Mouse (Mus musculus) hindbrain, embryonic 13.5 days (tissue): ENCODE results near the gene Anp32e. TPM values are rescaled to one million over a fixed set of nuclear protein-coding genes. Genes with fewer than 3 reads are reported as not detected.
"Not testable (repeated sequence)": the region's sequence is repeated elsewhere in the genome, so short reads cannot be mapped to it uniquely, and the experiment has no call there.

Experiments used
- ATAC-seq: fragments of 200-750 bp; cut with Nextera tagmentation; 2 replicates; pipeline ENCODE4 v1.8.0; 2017; ENCODE audit warnings: moderate TSS enrichment; ENCODE audit not compliant: low FRiP score
- H3K27ac ChIP-seq: fragments of 300-500 bp; sonication (generic); 2 replicates; pipeline ENCODE4 v1.5.1; 2015; ENCODE audit warnings: inconsistent platforms, mild to moderate bottlenecking, moderate library complexity
- H3K27me3 ChIP-seq: fragments of 300-500 bp; sonication (generic); 2 replicates; pipeline ENCODE4 v1.6.1; 2015; ENCODE audit warnings: mild to moderate bottlenecking, inconsistent platforms
- H3K36me3 ChIP-seq: fragments of 300-500 bp; sonication (generic); 2 replicates; pipeline ENCODE4 v1.6.1; 2015; ENCODE audit warnings: mild to moderate bottlenecking, inconsistent platforms
- H3K4me1 ChIP-seq: fragments of 300-500 bp; sonication (generic); replicated peaks from 2 replicates; pipeline ENCODE4 v1.6.1; 2015; ENCODE audit warnings: inconsistent platforms
- H3K4me2 ChIP-seq: fragments of 300-500 bp; sonication (generic); 2 replicates; pipeline ENCODE4 v1.6.1; 2015; ENCODE audit warnings: inconsistent platforms, mild to moderate bottlenecking, moderate library complexity
- H3K4me3 ChIP-seq: fragments of 300-500 bp; sonication (generic); 2 replicates; pipeline ENCODE4 v1.5.1; 2015; ENCODE audit warnings: mild to moderate bottlenecking, inconsistent platforms
- H3K9ac ChIP-seq: fragments of 300-500 bp; sonication (generic); 2 replicates; pipeline ENCODE4 v1.6.1; 2015; ENCODE audit warnings: mild to moderate bottlenecking, inconsistent platforms
- H3K9me3 ChIP-seq: fragments of 300-500 bp; sonication (generic); 2 replicates; pipeline ENCODE4 v1.6.1; 2016; ENCODE audit warnings: inconsistent platforms
- WGBS: fragments of 180-500 bp; shearing (Covaris S2); methylation state at CpG from one replicate; pipeline ENCODE4 v1.1.7; 2015; 5-methylcytosine and 5-hydroxymethylcytosine counted together
- polyA plus RNA-seq: library from polyadenylated mRNA; unstranded; fragments of >200 nt; fragmentation: Nextera tagmentation; extraction: Ambion mirVana; gene quantifications from 2 replicates; pipeline ENCODE4 v1.2.1, GENCODE M21; 2015

Anp32e gene
- polyA plus RNA-seq, 1 experiment from 2014 or later: 167 TPM

GRCm38 (mm10) chr3:95950763-95951551 lies 21.9 kb downstream of the Anp32e start:
- ATAC-seq: peak; percentile 97
- no peaks in the 10 kb centered on the region for H3K27me3 ChIP-seq
- 1% methylated on average over 49 of the region's 49 CpGs for WGBS
- peaks cover 1% of the 10 kb centered on the region for H3K36me3 ChIP-seq
- peaks cover 13% of the 10 kb centered on the region; the same call in 1 of the 2 replicates for H3K4me1 ChIP-seq
- H3K4me2 ChIP-seq: peak overlapping the region; percentile 68
- H3K9me3 ChIP-seq: no peaks in the 10 kb centered on the region
- peak overlapping the region; percentile 48 for H3K4me3 ChIP-seq
- peak overlapping the region; percentile 72 for H3K9ac ChIP-seq
- peak overlapping the region; percentile 99 for H3K27ac ChIP-seq

- H3K4me2 ChIP-seq: peak overlapping the region; percentile 68
- 74% methylated on average over 12 of the region's 12 CpGs for WGBS
- peak; percentile 25 for ATAC-seq
- peak overlapping the region; percentile 99 for H3K27ac ChIP-seq
- not testable (repeated sequence) for H3K27me3 ChIP-seq, H3K9me3 ChIP-seq, H3K36me3 ChIP-seq
- H3K4me3 ChIP-seq: peak overlapping the region; percentile 48
- peaks cover 13% of the 10 kb centered on the region; the same call in 1 of the 2 replicates for H3K4me1 ChIP-seq
- peak overlapping the region; percentile 72 for H3K9ac ChIP-seq
These were observed 22.5 kb downstream of the Anp32e start for GRCm38 (mm10) chr3:95951566-95951965.

- Histone ChIP-seq H3K36me3 (no peaks in the 10 kb centered on the region), H3K4me2 (no peak overlapping the region), H3K27me3 (no peaks in the 10 kb centered on the region), H3K4me3 (no peak overlapping the region), H3K9me3 (no peaks in the 10 kb centered on the region), H3K9ac (no peak overlapping the region), H3K27ac (peak overlapping the region; percentile 99), H3K4me1 (peaks cover 13% of the 10 kb centered on the region; the same call in 1 of the 2 replicates)
- ATAC-seq: no peak
These were observed 24.0 kb downstream of the Anp32e start for GRCm38 (mm10) chr3:95953023-95953422.

GRCm38 (mm10) chr3:95953522-95953921 lies 24.5 kb downstream of the Anp32e start:
- Histone ChIP-seq H3K9ac (no peak overlapping the region), H3K27ac (peak overlapping the region; percentile 99), H3K4me2 (no peak overlapping the region), H3K27me3 (no peaks in the 10 kb centered on the region), H3K4me1 (peaks cover 13% of the 10 kb centered on the region; the same call in 1 of the 2 replicates), H3K4me3 (no peak overlapping the region), H3K36me3 (no peaks in the 10 kb centered on the region), H3K9me3 (no peaks in the 10 kb centered on the region)
- ATAC-seq: no peak
- 53% methylated on average over 3 of the region's 3 CpGs for WGBS

- 89% methylated on average over 12 of the region's 12 CpGs for WGBS
- not testable (repeated sequence) for ATAC-seq, H3K4me3 ChIP-seq, H3K27me3 ChIP-seq, H3K9ac ChIP-seq, H3K4me2 ChIP-seq, H3K9me3 ChIP-seq, H3K36me3 ChIP-seq, H3K27ac ChIP-seq
- H3K4me1 ChIP-seq: peaks cover 13% of the 10 kb centered on the region; the same call in 1 of the 2 replicates
These were observed 25.7 kb downstream of the Anp32e start for GRCm38 (mm10) chr3:95954648-95955173.

- H3K4me3 ChIP-seq: no peak overlapping the region
- no peaks in the 10 kb centered on the region for H3K9me3 ChIP-seq
- no peak overlapping the region for H3K27ac ChIP-seq
- ATAC-seq: no peak
- H3K4me2 ChIP-seq: no peak overlapping the region
- no peak overlapping the region for H3K9ac ChIP-seq
- H3K36me3 ChIP-seq: no peaks in the 10 kb centered on the region
- peaks cover 13% of the 10 kb centered on the region; the same call in 1 of the 2 replicates for H3K4me1 ChIP-seq
- WGBS: 94% methylated on average over 5 of the region's 5 CpGs
- H3K27me3 ChIP-seq: no peaks in the 10 kb centered on the region
These were observed 26.3 kb downstream of the Anp32e start for GRCm38 (mm10) chr3:95955318-95955717.

- H3K36me3 ChIP-seq: no peaks in the 10 kb centered on the region
- no peaks in the 10 kb centered on the region for H3K9me3 ChIP-seq
- no peaks in the 10 kb centered on the region for H3K27me3 ChIP-seq
- H3K4me3 ChIP-seq: no peak overlapping the region
- WGBS: 68% methylated on average over 8 of the region's 8 CpGs
- no peak overlapping the region for H3K9ac ChIP-seq
- H3K4me2 ChIP-seq: no peak overlapping the region
- H3K27ac ChIP-seq: no peak overlapping the region
- 0 out of 2 replicates have a peak, but pooled peaks cover 7% of the 10 kb centered on the region for H3K4me1 ChIP-seq
- no peak for ATAC-seq
These were observed 28.5 kb downstream of the Anp32e start for GRCm38 (mm10) chr3:95957359-95958148.

- Histone ChIP-seq H3K27ac (no peak overlapping the region), H3K36me3 (no peaks in the 10 kb centered on the region), H3K4me2 (no peak overlapping the region), H3K27me3 (no peaks in the 10 kb centered on the region), H3K4me3 (no peak overlapping the region), H3K9ac (no peak overlapping the region), H3K9me3 (no peaks in the 10 kb centered on the region), H3K4me1 (no peaks in the 10 kb centered on the region)
- 79% methylated on average over 5 of the region's 5 CpGs for WGBS
- no peak for ATAC-seq
These were observed 30.0 kb downstream of the Anp32e start for GRCm38 (mm10) chr3:95959082-95959481.

GRCm38 (mm10) chr3:95959807-95960206 lies 30.8 kb downstream of the Anp32e start:
- H3K4me2 ChIP-seq: no peak overlapping the region
- H3K4me3 ChIP-seq: no peak overlapping the region
- WGBS: 93% methylated on average over 1 of the region's 1 CpGs
- H3K9me3 ChIP-seq: no peaks in the 10 kb centered on the region
- H3K36me3 ChIP-seq: no peaks in the 10 kb centered on the region
- no peaks in the 10 kb centered on the region for H3K4me1 ChIP-seq
- no peak overlapping the region for H3K27ac ChIP-seq
- ATAC-seq: no peak
- no peaks in the 10 kb centered on the region for H3K27me3 ChIP-seq
- no peak overlapping the region for H3K9ac ChIP-seq

GRCm38 (mm10) chr3:95962182-95962581 lies 33.1 kb downstream of the Anp32e start:
- H3K9ac ChIP-seq, H3K4me2 ChIP-seq, H3K9me3 ChIP-seq, H3K36me3 ChIP-seq, H3K27me3 ChIP-seq, H3K4me1 ChIP-seq, H3K4me3 ChIP-seq, H3K27ac ChIP-seq, ATAC-seq: not testable (repeated sequence)
- WGBS: 83% methylated on average over 8 of the region's 8 CpGs

- no peaks in the 10 kb centered on the region for H3K36me3 ChIP-seq
- H3K27ac ChIP-seq: no peak overlapping the region
- 36% methylated on average over 2 of the region's 2 CpGs for WGBS
- H3K4me1 ChIP-seq: peaks cover 5% of the 10 kb centered on the region
- no peak overlapping the region for H3K4me3 ChIP-seq
- H3K27me3 ChIP-seq: no peaks in the 10 kb centered on the region
- H3K9me3 ChIP-seq: no peaks in the 10 kb centered on the region
- H3K4me2 ChIP-seq: no peak overlapping the region
- no peak overlapping the region for H3K9ac ChIP-seq
- ATAC-seq: no peak
These were observed 34.2 kb downstream of the Anp32e start for GRCm38 (mm10) chr3:95963230-95963629.

- Histone ChIP-seq H3K4me1 (peaks cover 5% of the 10 kb centered on the region), H3K9ac (no peak overlapping the region), H3K36me3 (no peaks in the 10 kb centered on the region), H3K27ac (no peak overlapping the region), H3K4me3 (no peak overlapping the region), H3K4me2 (no peak overlapping the region), H3K27me3 (no peaks in the 10 kb centered on the region), H3K9me3 (no peaks in the 10 kb centered on the region)
- 49% methylated on average over 4 of the region's 4 CpGs for WGBS
- no peak for ATAC-seq
These were observed 34.6 kb downstream of the Anp32e start for GRCm38 (mm10) chr3:95963681-95964080.
